Mouse (Mus musculus) intestine, postnatal 0 days (tissue): ENCODE results near the gene Grk5. TPM values are rescaled to one million over a fixed set of nuclear protein-coding genes. Genes with fewer than 3 reads are reported as not detected.
"Not testable (repeated sequence)": the region's sequence is repeated elsewhere in the genome, so short reads cannot be mapped to it uniquely, and the experiment has no call there.

Experiments
- ATAC-seq: fragments of 200-750 bp; cut with Nextera tagmentation; 2 replicates; pipeline ENCODE4 v1.8.0; 2017; ENCODE audit warnings: mild to moderate bottlenecking, moderate TSS enrichment, moderate library complexity
- H3K27ac ChIP-seq: fragments of 300-500 bp; sonication (generic); 2 replicates; pipeline ENCODE4 v1.5.1; 2014; ENCODE audit warnings: mild to moderate bottlenecking, low read depth, low read length, moderate library complexity
- H3K27me3 ChIP-seq: fragments of 300-500 bp; sonication (generic); replicated peaks from 2 replicates; pipeline ENCODE4 v1.6.1; 2014; ENCODE audit warnings: low read length, mixed read lengths; ENCODE audit not compliant: control insufficient read depth, insufficient read depth
- H3K36me3 ChIP-seq: fragments of 300-500 bp; sonication (generic); 2 replicates; pipeline ENCODE4 v1.6.1; 2014; ENCODE audit warnings: mild to moderate bottlenecking, moderate library complexity; ENCODE audit not compliant: control insufficient read depth, insufficient read depth
- H3K4me1 ChIP-seq: fragments of 300-500 bp; sonication (generic); replicated peaks from 2 replicates; pipeline ENCODE4 v1.6.1; 2014; ENCODE audit warnings: antibody characterized with exemption, low read length, mixed read lengths; ENCODE audit not compliant: control insufficient read depth, insufficient read depth
- H3K4me2 ChIP-seq: fragments of 300-500 bp; sonication (generic); replicated peaks from 2 replicates; pipeline ENCODE4 v1.6.1; 2014; ENCODE audit warnings: low read depth, mild to moderate bottlenecking, moderate library complexity
- H3K4me3 ChIP-seq: fragments of 300-500 bp; sonication (generic); 2 replicates; pipeline ENCODE4 v1.5.1; 2014; ENCODE audit warnings: low read depth, low read length
- H3K9ac ChIP-seq: fragments of 300-500 bp; sonication (generic); 2 replicates; pipeline ENCODE4 v1.6.1; 2014; ENCODE audit warnings: mild to moderate bottlenecking, low read depth, low read length
- H3K9me3 ChIP-seq: fragments of 300-500 bp; sonication (generic); 2 replicates; pipeline ENCODE4 v1.6.1; 2016; ENCODE audit warnings: mixed run types; ENCODE audit not compliant: control insufficient read depth
- CTCF ChIP-seq: sonication (generic); IDR thresholded peaks from 2 replicates; pipeline ENCODE4 v1.5.1; 2016; ENCODE audit warnings: low read depth, mild to moderate bottlenecking, control low read depth, antibody characterized with exemption, moderate library complexity
- WGBS: fragments of 180-500 bp; shearing (Covaris S2); extraction: QIAGEN DNeasy Blood & Tissue Kit; methylation state at CpG from one replicate; pipeline ENCODE4 v1.1.7; 2014; 5-methylcytosine and 5-hydroxymethylcytosine counted together
- polyA plus RNA-seq: library from polyadenylated mRNA; unstranded; fragments of >200 nt; fragmentation: Nextera tagmentation; extraction: Ambion mirVana; gene quantifications from 2 replicates; pipeline ENCODE4 v1.2.1, GENCODE M21; 2015

The Grk5 gene
- 1.1 and 1.2 TPM in 2 replicates for polyA plus RNA-seq

DNA sequence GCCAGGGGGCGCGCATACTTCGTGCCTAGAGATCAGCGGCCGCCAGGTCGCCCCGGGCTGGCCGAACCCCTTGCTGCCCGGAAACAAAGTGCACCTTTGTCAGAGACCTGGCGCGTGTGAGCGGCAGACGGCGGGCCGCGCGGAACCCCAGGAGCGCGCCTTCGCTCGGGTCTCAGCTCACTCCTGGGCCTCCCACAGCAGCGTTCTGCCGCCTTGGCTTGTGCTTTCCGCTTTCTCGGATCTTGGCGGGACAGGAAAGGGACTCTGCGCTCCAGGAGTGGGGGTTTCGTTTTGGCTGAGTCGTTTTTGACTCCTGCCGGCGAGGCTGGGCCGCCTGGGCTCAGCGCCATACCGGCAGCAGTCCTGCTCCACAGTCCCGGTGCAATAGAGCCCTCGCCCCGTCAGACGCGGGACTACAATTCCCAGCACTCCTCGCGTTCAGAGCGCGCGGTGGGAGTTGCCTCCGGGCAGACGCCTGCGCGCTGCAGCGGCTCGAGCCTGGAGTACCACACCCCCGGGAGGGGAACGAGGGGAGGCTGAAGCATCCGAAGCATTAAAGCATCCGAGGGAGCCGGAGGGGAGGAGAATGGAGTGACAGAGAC is at the start of gene Grk5:
Gene Grk5 (plus strand): TSS at position 36 of the 602 bp plus-strand sequence.
- ATAC-seq = peak; percentile 94
- Histone ChIP-seq H3K4me3 (peak within 1 kb of the TSS; percentile 84), H3K9ac (peak within 1 kb of the TSS; percentile 86), H3K36me3 (no peaks in the 10 kb centered on the region), H3K27ac (peak within 1 kb of the TSS; percentile 99), H3K4me2 (peak within 1 kb of the TSS; percentile 92), H3K27me3 (no peaks in the 10 kb centered on the region), H3K9me3 (no peaks in the 10 kb centered on the region), H3K4me1 (0 out of 2 replicates have a peak, but pooled peaks cover 2% of the 10 kb centered on the region)
- peak; percentile 91 for TF ChIP-seq CTCF
- WGBS = under 1% methylated on average over 51 of the region's 55 CpGs

GRCm38 (mm10) chr19:60843324-60843723 is 46.2 kb upstream of the Grk5 start:
- Histone ChIP-seq H3K4me3 (no peak overlapping the region), H3K9ac (no peak overlapping the region), H3K27ac (no peak overlapping the region), H3K4me2 (no peak overlapping the region), H3K4me1 (no peaks in the 10 kb centered on the region), H3K9me3 (no peaks in the 10 kb centered on the region), H3K27me3 (no peaks in the 10 kb centered on the region), H3K36me3 (peaks cover 12% of the 10 kb centered on the region)
- ATAC-seq = no peak
- TF ChIP-seq CTCF = no peak

GRCm38 (mm10) chr19:60845731-60846130 is 43.8 kb upstream of the Grk5 start:
- Histone ChIP-seq H3K27ac (no peak overlapping the region), H3K4me2 (no peak overlapping the region), H3K4me3 (no peak overlapping the region), H3K27me3 (no peaks in the 10 kb centered on the region), H3K9me3 (no peaks in the 10 kb centered on the region), H3K4me1 (no peaks in the 10 kb centered on the region), H3K9ac (no peak overlapping the region), H3K36me3 (peaks cover 5% of the 10 kb centered on the region; the same call in 1 of the 2 replicates)
- ATAC-seq = no peak
- no peak for TF ChIP-seq CTCF

GRCm38 (mm10) chr19:60860868-60861700 is 28.5 kb upstream of the Grk5 start, which contains the start of gene Sfxn4:
Sfxn4 (minus strand) TSS chr19:60861479.
- Histone ChIP-seq H3K27ac (peak within 1 kb of the TSS; percentile 29), H3K27me3 (no peaks in the 10 kb centered on the region), H3K36me3 (peaks cover 9% of the 10 kb centered on the region), H3K4me1 (no peaks in the 10 kb centered on the region), H3K9me3 (no peaks in the 10 kb centered on the region), H3K4me2 (peak within 1 kb of the TSS; percentile 67), H3K4me3 (peak within 1 kb of the TSS; percentile 45), H3K9ac (peak within 1 kb of the TSS; percentile 45)
- TF ChIP-seq CTCF = no peak
- WGBS = 4% methylated on average over 30 of the region's 30 CpGs
- ATAC-seq = peak; percentile 92

- not testable (repeated sequence) for H3K9ac ChIP-seq, H3K27me3 ChIP-seq, H3K4me2 ChIP-seq, H3K27ac ChIP-seq, ATAC-seq, H3K4me1 ChIP-seq, H3K4me3 ChIP-seq, H3K9me3 ChIP-seq
- peaks cover 38% of the 10 kb centered on the region for H3K36me3 ChIP-seq
- 97% methylated on average over 4 of the region's 4 CpGs for WGBS
Observed at GRCm38 (mm10) chr19:60866169-60866568, 23.4 kb upstream of the Grk5 start.

DNA sequence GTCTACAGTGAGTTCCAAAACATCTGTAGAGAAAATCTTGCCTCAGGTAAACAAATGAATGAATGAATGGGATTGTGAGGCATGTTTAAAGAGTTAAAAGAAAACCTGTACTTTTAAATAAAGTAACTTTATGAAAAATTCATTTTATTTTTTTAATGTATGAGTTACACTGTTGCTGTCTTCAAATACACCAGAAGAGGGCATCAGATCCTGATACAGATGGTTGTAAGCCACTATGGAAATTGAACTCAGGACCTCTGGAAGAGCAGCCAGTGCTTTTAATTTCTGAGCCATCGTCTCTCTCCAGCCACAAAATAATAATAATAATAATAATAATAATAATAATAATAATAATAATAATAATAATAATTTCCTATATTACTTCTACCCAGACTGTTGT is 19.1 kb upstream of the Grk5 start:
- Histone ChIP-seq H3K9me3 (no peaks in the 10 kb centered on the region), H3K27ac (no peak overlapping the region), H3K4me3 (no peak overlapping the region), H3K36me3 (peaks cover 29% of the 10 kb centered on the region), H3K9ac (no peak overlapping the region), H3K4me1 (peaks cover 5% of the 10 kb centered on the region; the same call in 1 of the 2 replicates), H3K27me3 (no peaks in the 10 kb centered on the region), H3K4me2 (no peak overlapping the region)
- TF ChIP-seq CTCF = no peak
- 93% methylated on average over 1 of the region's 1 CpGs for WGBS
- no peak for ATAC-seq
